Mouse (Mus musculus) forebrain, embryonic 15.5 days (tissue): ENCODE data around the gene Cyb561a3. TPM values are rescaled to one million over a fixed set of nuclear protein-coding genes. Genes with fewer than 3 reads are reported as not detected.

ENCODE experiments used
- ATAC-seq: fragments of 200-750 bp; cut with Nextera tagmentation; replicated peaks from 2 replicates; pipeline ENCODE4 v1.8.0; 2017; ENCODE audit warnings: mild to moderate bottlenecking, moderate TSS enrichment, moderate library complexity
- H3K27ac ChIP-seq: fragments of 300-500 bp; sonication (generic); replicated peaks from 2 replicates; pipeline ENCODE4 v1.5.1; 2015; ENCODE audit warnings: mild to moderate bottlenecking, inconsistent platforms
- H3K27me3 ChIP-seq: fragments of 300-500 bp; sonication (generic); 2 replicates; pipeline ENCODE4 v1.6.1; 2015; ENCODE audit warnings: inconsistent platforms
- H3K36me3 ChIP-seq: fragments of 300-500 bp; sonication (generic); 2 replicates; pipeline ENCODE4 v1.6.1; 2015; ENCODE audit warnings: mild to moderate bottlenecking, inconsistent platforms
- H3K4me1 ChIP-seq: fragments of 300-500 bp; sonication (generic); 2 replicates; pipeline ENCODE4 v1.6.1; 2015; ENCODE audit warnings: inconsistent platforms
- H3K4me2 ChIP-seq: fragments of 300-500 bp; sonication (generic); replicated peaks from 2 replicates; pipeline ENCODE4 v1.6.1; 2015; ENCODE audit warnings: mild to moderate bottlenecking, inconsistent platforms
- H3K4me3 ChIP-seq: fragments of 300-500 bp; sonication (generic); 2 replicates; pipeline ENCODE4 v1.5.1; 2015; ENCODE audit warnings: mild to moderate bottlenecking, inconsistent platforms
- H3K9ac ChIP-seq: fragments of 300-500 bp; sonication (generic); replicated peaks from 2 replicates; pipeline ENCODE4 v1.6.1; 2015; ENCODE audit warnings: mild to moderate bottlenecking, inconsistent platforms
- H3K9me3 ChIP-seq: fragments of 300-500 bp; sonication (generic); 2 replicates; pipeline ENCODE4 v1.6.1; 2016; ENCODE audit warnings: inconsistent platforms
- WGBS: fragments of 180-500 bp; shearing (Covaris S2); methylation state at CpG from one replicate; pipeline ENCODE4 v1.1.7; 2015; ENCODE audit warnings: mixed read lengths; 5-methylcytosine and 5-hydroxymethylcytosine counted together
- polyA plus RNA-seq: library from polyadenylated mRNA; unstranded; fragments of >200 nt; fragmentation: Nextera tagmentation; extraction: Ambion mirVana; gene quantifications from 2 replicates; pipeline ENCODE4 v1.2.1, GENCODE M21; 2015

Gene Cyb561a3
- polyA plus RNA-seq, 1 experiment from 2014 or later: 18.8 TPM

- Histone ChIP-seq H3K4me1 (no peaks in the 10 kb centered on the region), H3K9me3 (no peaks in the 10 kb centered on the region), H3K27ac (no peak overlapping the region), H3K4me2 (no peak overlapping the region), H3K36me3 (peaks cover 7% of the 10 kb centered on the region; the same call in 1 of the 2 replicates), H3K4me3 (no peak overlapping the region), H3K27me3 (no peaks in the 10 kb centered on the region), H3K9ac (no peak overlapping the region)
- 85% methylated on average over 4 of the region's 4 CpGs for WGBS
- ATAC-seq: no peak
These were observed 11.8 kb upstream of the Cyb561a3 start for GRCm38 (mm10) chr19:10565217-10565616.

- WGBS: 95% methylated on average over 6 of the region's 6 CpGs
- peaks cover 47% of the 10 kb centered on the region for H3K36me3 ChIP-seq
- H3K4me1 ChIP-seq: no peaks in the 10 kb centered on the region
- no peaks in the 10 kb centered on the region for H3K27me3 ChIP-seq
- no peak for ATAC-seq
- no peaks in the 10 kb centered on the region for H3K9me3 ChIP-seq
- H3K27ac ChIP-seq: no peak overlapping the region
- no peak overlapping the region for H3K4me3 ChIP-seq
- H3K4me2 ChIP-seq: no peak overlapping the region
- H3K9ac ChIP-seq: no peak overlapping the region
These were observed 7.3 kb upstream of the Cyb561a3 start for GRCm38 (mm10) chr19:10569627-10570026.

- 78% methylated on average over 3 of the region's 3 CpGs for WGBS
- H3K27ac ChIP-seq: no peak overlapping the region
- H3K9ac ChIP-seq: no peak overlapping the region
- H3K36me3 ChIP-seq: 0 out of 2 replicates have a peak, but pooled peaks cover under 1% of the 10 kb centered on the region
- no peak overlapping the region for H3K4me3 ChIP-seq
- no peaks in the 10 kb centered on the region for H3K27me3 ChIP-seq
- no peaks in the 10 kb centered on the region for H3K9me3 ChIP-seq
- ATAC-seq: no peak
- H3K4me1 ChIP-seq: peaks cover 24% of the 10 kb centered on the region
- H3K4me2 ChIP-seq: no peak overlapping the region
These were observed 3.1 kb downstream of the Cyb561a3 start for GRCm38 (mm10) chr19:10580102-10580501.

GRCm38 (mm10) chr19:10580761-10581160, 3.8 kb downstream of the Cyb561a3 start:
- no peak overlapping the region for H3K4me3 ChIP-seq
- H3K27ac ChIP-seq: no peak overlapping the region
- no peak overlapping the region for H3K9ac ChIP-seq
- H3K4me1 ChIP-seq: peaks cover 21% of the 10 kb centered on the region
- no peaks in the 10 kb centered on the region for H3K36me3 ChIP-seq
- ATAC-seq: no peak
- H3K4me2 ChIP-seq: no peak overlapping the region
- 90% methylated on average over 3 of the region's 3 CpGs for WGBS
- no peaks in the 10 kb centered on the region for H3K9me3 ChIP-seq
- no peaks in the 10 kb centered on the region for H3K27me3 ChIP-seq

GRCm38 (mm10) chr19:10581984-10582383, 5.0 kb downstream of the Cyb561a3 start:
- H3K27me3 ChIP-seq: no peaks in the 10 kb centered on the region
- H3K36me3 ChIP-seq: no peaks in the 10 kb centered on the region
- peaks cover 14% of the 10 kb centered on the region for H3K4me1 ChIP-seq
- H3K4me3 ChIP-seq: no peak overlapping the region
- no peak overlapping the region for H3K4me2 ChIP-seq
- no peaks in the 10 kb centered on the region for H3K9me3 ChIP-seq
- 84% methylated on average over 6 of the region's 6 CpGs for WGBS
- no peak overlapping the region for H3K9ac ChIP-seq
- no peak overlapping the region for H3K27ac ChIP-seq
- ATAC-seq: no peak

GRCm38 (mm10) chr19:10583550-10584146, 6.7 kb downstream of the Cyb561a3 start:
- H3K27me3 ChIP-seq: no peaks in the 10 kb centered on the region
- no peaks in the 10 kb centered on the region for H3K36me3 ChIP-seq
- H3K27ac ChIP-seq: no peak overlapping the region
- H3K9ac ChIP-seq: no peak overlapping the region
- H3K9me3 ChIP-seq: no peaks in the 10 kb centered on the region
- no peak overlapping the region for H3K4me2 ChIP-seq
- 32% methylated on average over 7 of the region's 7 CpGs for WGBS
- H3K4me3 ChIP-seq: no peak overlapping the region
- peaks cover 4% of the 10 kb centered on the region; the same call in 1 of the 2 replicates for H3K4me1 ChIP-seq
- no peak for ATAC-seq

- Histone ChIP-seq H3K9me3 (no peaks in the 10 kb centered on the region), H3K27me3 (no peaks in the 10 kb centered on the region), H3K27ac (no peak overlapping the region), H3K4me2 (no peak overlapping the region), H3K36me3 (no peaks in the 10 kb centered on the region), H3K4me3 (no peak overlapping the region), H3K4me1 (no peaks in the 10 kb centered on the region), H3K9ac (no peak overlapping the region)
- no peak for ATAC-seq
- 88% methylated on average over 8 of the region's 8 CpGs for WGBS
These were observed 8.1 kb downstream of the Cyb561a3 start for GRCm38 (mm10) chr19:10585112-10585511.

- no peaks in the 10 kb centered on the region for H3K9me3 ChIP-seq
- no peaks in the 10 kb centered on the region for H3K27me3 ChIP-seq
- no peak overlapping the region for H3K9ac ChIP-seq
- no peak for ATAC-seq
- 89% methylated on average over 8 of the region's 8 CpGs for WGBS
- H3K36me3 ChIP-seq: peaks cover 4% of the 10 kb centered on the region; the same call in 1 of the 2 replicates
- H3K4me2 ChIP-seq: no peak overlapping the region
- no peak overlapping the region for H3K27ac ChIP-seq
- H3K4me3 ChIP-seq: no peak overlapping the region
- no peaks in the 10 kb centered on the region for H3K4me1 ChIP-seq
These were observed 10.3 kb downstream of the Cyb561a3 start for GRCm38 (mm10) chr19:10587231-10587630.

- Histone ChIP-seq H3K9me3 (no peaks in the 10 kb centered on the region), H3K9ac (no peak overlapping the region), H3K36me3 (peaks cover 17% of the 10 kb centered on the region), H3K4me2 (no peak overlapping the region), H3K4me3 (no peak overlapping the region), H3K27me3 (no peaks in the 10 kb centered on the region), H3K27ac (no peak overlapping the region), H3K4me1 (no peaks in the 10 kb centered on the region)
- ATAC-seq: no peak
- 72% methylated on average over 5 of the region's 5 CpGs for WGBS
These were observed 12.3 kb downstream of the Cyb561a3 start for GRCm38 (mm10) chr19:10589127-10589857.

- Histone ChIP-seq H3K9ac (no peak overlapping the region), H3K27me3 (no peaks in the 10 kb centered on the region), H3K4me2 (no peak overlapping the region), H3K4me1 (no peaks in the 10 kb centered on the region), H3K4me3 (no peak overlapping the region), H3K9me3 (no peaks in the 10 kb centered on the region), H3K27ac (no peak overlapping the region), H3K36me3 (peaks cover 26% of the 10 kb centered on the region)
- 68% methylated on average over 3 of the region's 3 CpGs for WGBS
- ATAC-seq: no peak
These were observed 13.3 kb downstream of the Cyb561a3 start for GRCm38 (mm10) chr19:10590301-10590700.

GRCm38 (mm10) chr19:10591659-10592377, 14.8 kb downstream of the Cyb561a3 start:
- Histone ChIP-seq H3K4me1 (no peaks in the 10 kb centered on the region), H3K9me3 (no peaks in the 10 kb centered on the region), H3K4me2 (no peak overlapping the region), H3K27ac (no peak overlapping the region), H3K9ac (no peak overlapping the region), H3K27me3 (no peaks in the 10 kb centered on the region), H3K4me3 (no peak overlapping the region), H3K36me3 (peaks cover 31% of the 10 kb centered on the region)
- 92% methylated on average over 6 of the region's 6 CpGs for WGBS
- ATAC-seq: no peak

GRCm38 (mm10) chr19:10598188-10598587, 21.2 kb downstream of the Cyb561a3 start:
- Histone ChIP-seq H3K9ac (no peak overlapping the region), H3K4me3 (no peak overlapping the region), H3K9me3 (no peaks in the 10 kb centered on the region), H3K36me3 (peaks cover 22% of the 10 kb centered on the region), H3K27ac (no peak overlapping the region), H3K4me2 (no peak overlapping the region), H3K4me1 (peaks cover 10% of the 10 kb centered on the region), H3K27me3 (no peaks in the 10 kb centered on the region)
- 41% methylated on average over 3 of the region's 3 CpGs for WGBS
- ATAC-seq: no peak
